Mouse (Mus musculus): ENCODE data around the gene Nebl.

Gene Nebl

GRCm38 (mm10) chr2:17638631-17639030 is 92.6 kb downstream of the Nebl start:
- DNase-seq (ENCODE audit: low read depth, low spot score): no peak

GRCm38 (mm10) chr2:17623931-17624330 is 107.3 kb downstream of the Nebl start:
- no peak for DNase-seq (ENCODE audit: low read depth, low spot score)

- no peak for DNase-seq (ENCODE audit: low read depth, low spot score)
Observed at GRCm38 (mm10) chr2:17610259-17610658, 121.0 kb downstream of the Nebl start.

GRCm38 (mm10) chr2:17603573-17603972 is 127.7 kb downstream of the Nebl start:
- no peak for DNase-seq (ENCODE audit: low read depth, low spot score)

- DNase-seq (ENCODE audit: low read depth, low spot score): no peak
Observed at GRCm38 (mm10) chr2:17600652-17601051, 130.6 kb downstream of the Nebl start.

GRCm38 (mm10) chr2:17599860-17600259 is 131.4 kb downstream of the Nebl start:
- DNase-seq (ENCODE audit: low read depth, low spot score): no peak

- DNase-seq (ENCODE audit: low read depth, low spot score): no peak
Observed at GRCm38 (mm10) chr2:17597932-17598331, 133.3 kb downstream of the Nebl start.

- no peak for DNase-seq (ENCODE audit: low read depth, low spot score)
Observed at GRCm38 (mm10) chr2:17589669-17590068, 141.6 kb downstream of the Nebl start.

- no peak for DNase-seq (ENCODE audit: low read depth, low spot score)
Observed at GRCm38 (mm10) chr2:17585329-17585992, 145.8 kb downstream of the Nebl start.

- no peak for DNase-seq (ENCODE audit: low read depth, low spot score)
Observed at GRCm38 (mm10) chr2:17575648-17576047, 155.6 kb downstream of the Nebl start.

GRCm38 (mm10) chr2:17571716-17572115 is 159.5 kb downstream of the Nebl start:
- DNase-seq (ENCODE audit: low read depth, low spot score): no peak

- no peak for DNase-seq (ENCODE audit: low read depth, low spot score)
Observed at GRCm38 (mm10) chr2:17558889-17559742, 172.1 kb downstream of the Nebl start.

GRCm38 (mm10) chr2:17549895-17550558 is 181.2 kb downstream of the Nebl start:
- no peak for DNase-seq (ENCODE audit: low read depth, low spot score)

GRCm38 (mm10) chr2:17546354-17546948 is 184.8 kb downstream of the Nebl start:
- no peak for DNase-seq (ENCODE audit: low read depth, low spot score)

GRCm38 (mm10) chr2:17539737-17540136 is 191.5 kb downstream of the Nebl start:
- DNase-seq (ENCODE audit: low read depth, low spot score): no peak

GRCm38 (mm10) chr2:17538493-17538892 is 192.8 kb downstream of the Nebl start:
- no peak for DNase-seq (ENCODE audit: low read depth, low spot score)

- no peak for DNase-seq (ENCODE audit: low read depth, low spot score)
Observed at GRCm38 (mm10) chr2:17531355-17532105, 199.7 kb downstream of the Nebl start.

GRCm38 (mm10) chr2:17525739-17526526 is 205.3 kb downstream of the Nebl start:
- DNase-seq (ENCODE audit: low read depth, low spot score): no peak

GRCm38 (mm10) chr2:17525211-17525610 is 206.1 kb downstream of the Nebl start:
- DNase-seq (ENCODE audit: low read depth, low spot score): no peak

- no peak for DNase-seq (ENCODE audit: low read depth, low spot score)
Observed at GRCm38 (mm10) chr2:17524205-17524978, 206.9 kb downstream of the Nebl start.
